Mouse (Mus musculus): ENCODE data around the gene Tuba8.

Tuba8 gene

GRCm38 (mm10) chr6:121216589-121217255 is 6.2 kb downstream of the Tuba8 start:
- H3K9me3 ChIP-seq (ENCODE audit: low read length) = no peaks in the 10 kb centered on the region
- H3K36me3 ChIP-seq (ENCODE audit: insufficient read depth, low read length) = no peaks in the 10 kb centered on the region
- H3K4me3 ChIP-seq (replicated peaks; ENCODE audit: low read length) = no peak overlapping the region
- peaks cover 58% of the 10 kb centered on the region for H3K27me3 ChIP-seq (ENCODE audit: insufficient read depth, low read length)
- H3K4me1 ChIP-seq (replicated peaks; ENCODE audit: low read depth, low read length) = peaks cover 3% of the 10 kb centered on the region
- no peak for TF ChIP-seq CTCF (conservative IDR thresholded peaks at IDR 0.05; ENCODE audit: low read length)
- no peak for TF ChIP-seq NANOG (IDR thresholded peaks at IDR 0.05; ENCODE audit: borderline replicate concordance, low read length)
- TF ChIP-seq POU5F1 (IDR thresholded peaks at IDR 0.05; ENCODE audit: borderline replicate concordance, low read length) = no peak

GRCm38 (mm10) chr6:121218002-121218401 is 7.5 kb downstream of the Tuba8 start:
- H3K27me3 ChIP-seq (ENCODE audit: insufficient read depth, low read length) = peaks cover 52% of the 10 kb centered on the region
- TF ChIP-seq NANOG (IDR thresholded peaks at IDR 0.05; ENCODE audit: borderline replicate concordance, low read length) (no peak), POU5F1 (IDR thresholded peaks at IDR 0.05; ENCODE audit: borderline replicate concordance, low read length) (no peak), CTCF (conservative IDR thresholded peaks at IDR 0.05; ENCODE audit: low read length) (no peak)
- H3K36me3 ChIP-seq (ENCODE audit: insufficient read depth, low read length) = no peaks in the 10 kb centered on the region
- no peak overlapping the region for H3K4me3 ChIP-seq (replicated peaks; ENCODE audit: low read length)
- H3K9me3 ChIP-seq (ENCODE audit: low read length) = peaks cover 2% of the 10 kb centered on the region; the same call in 1 of the 2 replicates
- no peaks in the 10 kb centered on the region for H3K4me1 ChIP-seq (replicated peaks; ENCODE audit: low read depth, low read length)

- Histone ChIP-seq H3K27me3 (ENCODE audit: insufficient read depth, low read length) (peaks cover 51% of the 10 kb centered on the region), H3K9me3 (ENCODE audit: low read length) (peaks cover 4% of the 10 kb centered on the region; the same call in 1 of the 2 replicates), H3K36me3 (ENCODE audit: insufficient read depth, low read length) (no peaks in the 10 kb centered on the region), H3K4me1 (replicated peaks; ENCODE audit: low read depth, low read length) (peaks cover 4% of the 10 kb centered on the region), H3K4me3 (replicated peaks; ENCODE audit: low read length) (no peak overlapping the region)
- TF ChIP-seq NANOG (IDR thresholded peaks at IDR 0.05; ENCODE audit: borderline replicate concordance, low read length) (no peak), POU5F1 (IDR thresholded peaks at IDR 0.05; ENCODE audit: borderline replicate concordance, low read length) (no peak), CTCF (conservative IDR thresholded peaks at IDR 0.05; ENCODE audit: low read length) (no peak)
These were observed 8.9 kb downstream of the Tuba8 start for GRCm38 (mm10) chr6:121219406-121219805.

DNA sequence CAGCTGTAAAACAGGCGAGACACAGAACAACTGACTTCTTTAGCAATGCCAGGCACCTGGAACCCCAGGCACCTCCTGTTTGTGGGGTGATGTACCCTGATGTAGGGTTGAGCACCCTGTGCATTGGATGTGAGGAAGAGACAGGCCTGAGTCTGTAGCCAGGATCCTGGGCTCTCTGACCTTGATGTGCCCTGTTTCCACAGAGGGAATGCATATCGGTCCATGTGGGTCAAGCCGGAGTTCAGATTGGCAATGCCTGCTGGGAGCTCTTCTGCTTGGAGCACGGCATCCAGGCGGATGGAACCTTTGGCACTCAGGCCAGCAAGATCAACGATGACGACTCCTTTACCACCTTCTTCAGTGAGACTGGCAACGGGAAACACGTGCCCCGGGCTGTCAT is 9.7 kb downstream of the Tuba8 start:
- peaks cover 43% of the 10 kb centered on the region for H3K27me3 ChIP-seq (ENCODE audit: insufficient read depth, low read length)
- no peak for TF ChIP-seq NANOG (IDR thresholded peaks at IDR 0.05; ENCODE audit: borderline replicate concordance, low read length)
- no peak for TF ChIP-seq CTCF (conservative IDR thresholded peaks at IDR 0.05; ENCODE audit: low read length)
- no peak for TF ChIP-seq POU5F1 (IDR thresholded peaks at IDR 0.05; ENCODE audit: borderline replicate concordance, low read length)

GRCm38 (mm10) chr6:121221876-121222597 is 11.5 kb downstream of the Tuba8 start:
- Histone ChIP-seq H3K27me3 (ENCODE audit: insufficient read depth, low read length) (peaks cover 39% of the 10 kb centered on the region), H3K4me3 (replicated peaks; ENCODE audit: low read length) (no peak overlapping the region), H3K9me3 (ENCODE audit: low read length) (peaks cover 4% of the 10 kb centered on the region; the same call in 1 of the 2 replicates), H3K36me3 (ENCODE audit: insufficient read depth, low read length) (no peaks in the 10 kb centered on the region), H3K4me1 (replicated peaks; ENCODE audit: low read depth, low read length) (peaks cover 15% of the 10 kb centered on the region)
- TF ChIP-seq CTCF (conservative IDR thresholded peaks at IDR 0.05; ENCODE audit: low read length) (no peak), POU5F1 (IDR thresholded peaks at IDR 0.05; ENCODE audit: borderline replicate concordance, low read length) (no peak), NANOG (IDR thresholded peaks at IDR 0.05; ENCODE audit: borderline replicate concordance, low read length) (no peak)

More for the DNA sequence above, 9.7 kb downstream of the Tuba8 start:
- Histone ChIP-seq H3K4me1 (replicated peaks; ENCODE audit: low read depth, low read length) (peaks cover 9% of the 10 kb centered on the region), H3K9me3 (ENCODE audit: low read length) (peaks cover 4% of the 10 kb centered on the region; the same call in 1 of the 2 replicates), H3K4me3 (replicated peaks; ENCODE audit: low read length) (no peak overlapping the region), H3K36me3 (ENCODE audit: insufficient read depth, low read length) (no peaks in the 10 kb centered on the region)

- no peak overlapping the region for H3K4me3 ChIP-seq (replicated peaks; ENCODE audit: low read length)
- TF ChIP-seq CTCF (conservative IDR thresholded peaks at IDR 0.05; ENCODE audit: low read length) = no peak
- TF ChIP-seq POU5F1 (IDR thresholded peaks at IDR 0.05; ENCODE audit: borderline replicate concordance, low read length) = no peak
- no peak for TF ChIP-seq NANOG (IDR thresholded peaks at IDR 0.05; ENCODE audit: borderline replicate concordance, low read length)
- H3K36me3 ChIP-seq (ENCODE audit: insufficient read depth, low read length) = no peaks in the 10 kb centered on the region
- peaks cover 4% of the 10 kb centered on the region; the same call in 1 of the 2 replicates for H3K9me3 ChIP-seq (ENCODE audit: low read length)
- peaks cover 15% of the 10 kb centered on the region for H3K4me1 ChIP-seq (replicated peaks; ENCODE audit: low read depth, low read length)
- peaks cover 37% of the 10 kb centered on the region for H3K27me3 ChIP-seq (ENCODE audit: insufficient read depth, low read length)
These were observed 12.5 kb downstream of the Tuba8 start for GRCm38 (mm10) chr6:121223001-121223400.

DNA sequence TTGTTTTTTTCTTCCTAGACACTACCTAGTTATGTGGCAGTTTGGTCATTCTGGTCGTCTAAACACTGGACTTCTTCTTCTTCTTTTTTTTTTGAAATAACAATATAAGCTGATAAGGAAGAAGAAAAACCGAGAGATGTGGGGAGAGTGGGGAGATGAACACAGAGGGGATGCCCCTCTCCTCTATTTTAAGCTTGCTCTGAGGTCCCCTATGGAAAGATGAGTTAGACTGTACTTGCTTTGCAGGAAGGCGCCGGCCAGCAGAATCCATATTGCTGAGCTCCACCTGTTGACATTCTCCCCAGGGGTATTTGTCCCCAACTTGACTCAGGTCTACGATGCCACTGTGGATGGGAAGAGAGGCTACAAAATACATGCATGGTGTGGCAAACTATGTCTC is 13.6 kb downstream of the Tuba8 start:
- TF ChIP-seq CTCF (conservative IDR thresholded peaks at IDR 0.05; ENCODE audit: low read length) (no peak), POU5F1 (IDR thresholded peaks at IDR 0.05; ENCODE audit: borderline replicate concordance, low read length) (no peak), NANOG (IDR thresholded peaks at IDR 0.05; ENCODE audit: borderline replicate concordance, low read length) (no peak)
- Histone ChIP-seq H3K4me1 (replicated peaks; ENCODE audit: low read depth, low read length) (peaks cover 15% of the 10 kb centered on the region), H3K9me3 (ENCODE audit: low read length) (peaks cover 4% of the 10 kb centered on the region; the same call in 1 of the 2 replicates), H3K36me3 (ENCODE audit: insufficient read depth, low read length) (no peaks in the 10 kb centered on the region), H3K4me3 (replicated peaks; ENCODE audit: low read length) (no peak overlapping the region), H3K27me3 (ENCODE audit: insufficient read depth, low read length) (peaks cover 39% of the 10 kb centered on the region)

DNA sequence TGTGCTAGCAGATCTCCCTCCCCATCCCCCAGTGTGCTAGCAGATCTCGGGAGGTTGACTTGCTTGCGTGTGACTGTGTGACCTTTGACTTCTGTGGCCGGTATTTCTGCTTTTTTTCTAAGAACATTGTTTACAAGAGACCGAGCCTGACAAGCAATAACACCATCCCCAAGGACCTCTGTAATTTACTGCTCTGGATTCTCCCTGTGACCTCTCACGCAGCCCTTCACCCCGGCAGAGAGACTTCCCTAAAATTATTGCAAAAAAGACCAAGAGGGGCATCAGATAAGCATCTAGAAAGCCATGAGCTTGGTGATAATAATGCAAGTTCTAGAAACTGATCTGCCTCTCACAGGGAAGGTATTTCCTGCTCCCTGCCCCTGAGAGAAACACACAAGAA is 14.5 kb downstream of the Tuba8 start:
- peaks cover 35% of the 10 kb centered on the region for H3K27me3 ChIP-seq (ENCODE audit: insufficient read depth, low read length)
- no peaks in the 10 kb centered on the region for H3K36me3 ChIP-seq (ENCODE audit: insufficient read depth, low read length)
- no peak for TF ChIP-seq CTCF (conservative IDR thresholded peaks at IDR 0.05; ENCODE audit: low read length)
- TF ChIP-seq POU5F1 (IDR thresholded peaks at IDR 0.05; ENCODE audit: borderline replicate concordance, low read length) = no peak
- TF ChIP-seq NANOG (IDR thresholded peaks at IDR 0.05; ENCODE audit: borderline replicate concordance, low read length) = no peak
- H3K4me1 ChIP-seq (replicated peaks; ENCODE audit: low read depth, low read length) = peaks cover 15% of the 10 kb centered on the region
- H3K9me3 ChIP-seq (ENCODE audit: low read length) = peaks cover 4% of the 10 kb centered on the region; the same call in 1 of the 2 replicates
- no peak overlapping the region for H3K4me3 ChIP-seq (replicated peaks; ENCODE audit: low read length)
